22 mouse cellular contexts compared by ENCODE assay signal in the genomic region with DNA sequence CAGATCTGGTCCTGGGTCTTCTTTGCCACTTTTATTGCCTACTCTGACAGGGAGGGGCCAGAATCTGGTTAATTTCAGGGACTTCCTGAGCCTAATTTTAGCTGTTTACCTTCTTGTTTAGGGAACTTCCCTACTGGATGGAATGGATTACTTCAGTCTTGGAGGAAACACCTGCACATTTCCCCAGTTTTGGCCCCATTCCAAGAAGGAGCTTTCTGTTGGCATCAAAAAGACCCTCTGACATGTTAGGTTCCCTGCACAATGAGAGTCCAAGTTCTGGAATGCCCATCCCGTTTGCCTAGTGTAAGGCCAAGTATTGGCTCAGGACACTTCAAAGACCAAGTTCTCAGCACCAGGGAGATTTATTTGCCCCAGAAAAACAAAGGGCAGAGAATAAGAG. TPM values are rescaled to one million over a fixed set of nuclear protein-coding genes. Genes with fewer than 3 reads are reported as not detected.
DNase-seq lines count a peak whose midpoint lies in the region; ATAC-seq and TF ChIP-seq lines count a peak whose summit lies in the region.
"Had no signal": no experiment of that assay in that cellular context is flagged by ENCODE, and none has a peak within 500 bp of the region (broad histone marks: within the 10 kb centered on the region; RNA-seq: fewer than 3 reads in every experiment).

No protein-coding gene starts in this region.

- no peaks in the 10 kb centered on the region for H3K4me1 ChIP-seq in forebrain, embryonic 14.5 days (ENCODE audit: control insufficient read depth, insufficient read depth, low read length)
- H3K4me1 ChIP-seq in forebrain, postnatal 0 days (ENCODE audit: insufficient read depth): no peaks in the 10 kb centered on the region
- H3K4me1 ChIP-seq in lung, embryonic 14.5 days (ENCODE audit: insufficient read depth): no peaks in the 10 kb centered on the region; the same call in 1 of the 2 replicates

- ATAC-seq in forebrain, embryonic 14.5 days: no peak
- no peak for ATAC-seq in forebrain, postnatal 0 days
- ATAC-seq in lung, embryonic 14.5 days (ENCODE audit: insufficient read depth): no peak
- ATAC-seq: activated CD4-positive, CD25-positive, alpha-beta regulatory T cell, adult 4 months; CD4-positive, CD25-positive, alpha-beta regulatory T cell, adult 4 months; Patski had no signal

- no peak overlapping the region for H3K4me2 ChIP-seq in forebrain, embryonic 14.5 days (ENCODE audit: low read length)
- no peak overlapping the region for H3K4me2 ChIP-seq in forebrain, postnatal 0 days (ENCODE audit: low read depth)
- no peak overlapping the region for H3K4me2 ChIP-seq in lung, embryonic 14.5 days

- H3K9ac ChIP-seq in forebrain, embryonic 14.5 days (ENCODE audit: low read length): no peak overlapping the region
- H3K9ac ChIP-seq in forebrain, postnatal 0 days: no peak overlapping the region
- H3K9ac ChIP-seq in lung, embryonic 14.5 days: no peak overlapping the region

- DNase-seq in forebrain, embryonic 14.5 days (ENCODE audit: low spot score): peak; percentile 15
- no peak for DNase-seq in forebrain, postnatal 0 days
- peak; percentile 73 for DNase-seq in heart, adult 11 months
- no peak for DNase-seq in heart, adult 18-20 months
- DNase-seq in lung, embryonic 14.5 days: peak; percentile 74
- no peak for DNase-seq in lung, postnatal 10 days
- DNase-seq: adrenal gland, adult 2 months; adrenal gland, adult 8-10 months; adrenal gland, postnatal 10 days; adrenal gland, postnatal 14 days; adrenal gland, postnatal 25 days; adrenal gland, postnatal 36 days; B cell, adult 2 months; cerebellum, adult 11 months; cerebellum, adult 11-12 months; cerebellum, adult 18-20 months had no signal

- WGBS in forebrain, embryonic 14.5 days: 41% methylated on average over 1 of the region's 1 CpGs
- WGBS in forebrain, postnatal 0 days: 34% methylated on average over 1 of the region's 1 CpGs
- WGBS in lung, embryonic 14.5 days: 30% methylated on average over 1 of the region's 1 CpGs

- H3K36me3 ChIP-seq in forebrain, embryonic 14.5 days (ENCODE audit: control insufficient read depth, insufficient read depth, low read length): no peaks in the 10 kb centered on the region
- H3K36me3 ChIP-seq in forebrain, postnatal 0 days (ENCODE audit: insufficient read depth): no peaks in the 10 kb centered on the region
- no peaks in the 10 kb centered on the region for H3K36me3 ChIP-seq in lung, embryonic 14.5 days (ENCODE audit: insufficient read depth)
- H3K36me3 ChIP-seq: G1E had no signal

- H3K27ac ChIP-seq in forebrain, embryonic 14.5 days (ENCODE audit: low read depth, low read length): no peak overlapping the region
- H3K27ac ChIP-seq in forebrain, postnatal 0 days (ENCODE audit: low read depth, low read length): no peak overlapping the region
- H3K27ac ChIP-seq in lung, embryonic 14.5 days (ENCODE audit: low read depth): no peak overlapping the region

- no peak overlapping the region for H3K4me3 ChIP-seq in forebrain, embryonic 14.5 days (ENCODE audit: low read depth, low read length)
- H3K4me3 ChIP-seq in forebrain, postnatal 0 days (ENCODE audit: low read depth, low read length): no peak overlapping the region
- no peak overlapping the region for H3K4me3 ChIP-seq in lung, embryonic 14.5 days (ENCODE audit: low read depth, low read length)

- no peaks in the 10 kb centered on the region for H3K9me3 ChIP-seq in forebrain, embryonic 14.5 days (replicated peaks; ENCODE audit: control insufficient read depth, low read length)
- 0 out of 2 replicates have a peak, but pooled peaks cover 5% of the 10 kb centered on the region for H3K9me3 ChIP-seq in forebrain, postnatal 0 days (ENCODE audit: low read length)
- H3K9me3 ChIP-seq in lung, embryonic 14.5 days (ENCODE audit: low read depth, low read length): peaks cover 2% of the 10 kb centered on the region; the same call in 1 of the 2 replicates

- no peaks in the 10 kb centered on the region for H3K27me3 ChIP-seq in forebrain, embryonic 14.5 days (replicated peaks; ENCODE audit: control insufficient read depth, insufficient read depth, low read length)
- no peaks in the 10 kb centered on the region for H3K27me3 ChIP-seq in forebrain, postnatal 0 days (ENCODE audit: insufficient read depth, low read length)
- no peaks in the 10 kb centered on the region for H3K27me3 ChIP-seq in lung, embryonic 14.5 days (ENCODE audit: insufficient read depth, low read length)
- H3K27me3 ChIP-seq: CH12.LX, Patski had no signal

- no peak for TF ChIP-seq CTCF in forebrain, postnatal 0 days (IDR thresholded peaks at IDR 0.05; ENCODE audit: low read depth)
- no peak for TF ChIP-seq CTCF in lung, embryonic 14.5 days (IDR thresholded peaks at IDR 0.05; ENCODE audit: low read depth)

RNA-seq across cellular contexts. Expression of gene Sh3bp4, which starts 14.0 kb away (rescaled TPM):
- polyA plus RNA-seq in forebrain, embryonic 14.5 days (2014; fragmentation: Nextera tagmentation; extraction: Ambion mirVana): 15.7 and 18.5 TPM in 2 replicates
- 29.0 and 29.6 TPM in 2 replicates for total RNA-seq in forebrain, postnatal 0 days (2014; rRNA removed)
- 17.4 and 18.9 TPM in 2 replicates for polyA plus RNA-seq in forebrain, postnatal 0 days (2015; fragmentation: Nextera tagmentation; extraction: Ambion mirVana)
- total RNA-seq in heart, adult 18-20 months (2021): 10 to 100 TPM; 11.2 TPM
- polyA plus RNA-seq in lung, embryonic 14.5 days (2014; fragmentation: Nextera tagmentation; extraction: Ambion mirVana): 25.5 and 26.2 TPM in 2 replicates
- total RNA-seq: CH12.LX, G1E, MEL had no signal
- polyA plus RNA-seq: G1E had no signal

Comparison
In these comparisons a context has a peak if more than half of its experiments do, and no peak if none do; other contexts are left out.
1. DNase-seq: peak in forebrain, embryonic 14.5 days (single experiment), heart, adult 11 months (single experiment) and lung, embryonic 14.5 days (single experiment); none in forebrain, postnatal 0 days (single experiment), heart, adult 18-20 months (0 of 2) and lung, postnatal 10 days (single experiment).